Mouse (Mus musculus) adrenal gland (tissue): Measurements from ENCODE around the gene Ccdc183.

Experiments used
- intact Hi-C: fragments of 180-260 bp; cut with DNase I; formaldehyde crosslinking; loops from one replicate; pipeline ENCODE4 v1.15.1; 2025

Ccdc183 gene

GRCm38 (mm10) chr2:25577951-25578795, 39.3 kb downstream of the Ccdc183 start:
- intact Hi-C loops = no loop called here

GRCm38 (mm10) chr2:25576965-25577891, 40.2 kb downstream of the Ccdc183 start:
- intact Hi-C loops = no loop called here

GRCm38 (mm10) chr2:25576028-25576850, 41.2 kb downstream of the Ccdc183 start:
- intact Hi-C loops = no loop called here

- intact Hi-C loops = no loop called here
Observed at GRCm38 (mm10) chr2:25575432-25576027, 41.9 kb downstream of the Ccdc183 start.

GRCm38 (mm10) chr2:25574579-25575431, 42.7 kb downstream of the Ccdc183 start, which contains the start of the genes Mamdc4 and Phpt1:
Mamdc4 (minus strand) TSS chr2:25574845.
Phpt1 (minus strand) TSS chr2:25575224.
- intact Hi-C loops = no loop called here

- intact Hi-C loops = no loop called here
Observed at GRCm38 (mm10) chr2:25574136-25574535, 43.3 kb downstream of the Ccdc183 start.

- intact Hi-C loops = no loop called here
Observed at GRCm38 (mm10) chr2:25573068-25573467, 44.4 kb downstream of the Ccdc183 start.

GRCm38 (mm10) chr2:25571221-25571620, 46.3 kb downstream of the Ccdc183 start:
- intact Hi-C loops = no loop called here

- intact Hi-C loops = no loop called here
Observed at GRCm38 (mm10) chr2:25569323-25569722, 48.2 kb downstream of the Ccdc183 start.

GRCm38 (mm10) chr2:25568473-25569019, 48.9 kb downstream of the Ccdc183 start:
- intact Hi-C loops = no loop called here

GRCm38 (mm10) chr2:25566558-25566957, 50.9 kb downstream of the Ccdc183 start:
- intact Hi-C loops = no loop called here

- intact Hi-C loops = no loop called here
Observed at GRCm38 (mm10) chr2:25565741-25566140, 51.7 kb downstream of the Ccdc183 start.

- intact Hi-C loops = no loop called here
Observed at GRCm38 (mm10) chr2:25561946-25562345, 55.5 kb downstream of the Ccdc183 start.

GRCm38 (mm10) chr2:25560551-25560950, 56.9 kb downstream of the Ccdc183 start:
- intact Hi-C loops = no loop called here

GRCm38 (mm10) chr2:25558774-25559173, 58.7 kb downstream of the Ccdc183 start:
- intact Hi-C loops = no loop called here
